Mouse (Mus musculus): ENCODE results near the gene Olfr173.

The Olfr173 gene

GRCm38 (mm10) chr16:58800168-58800567 is at the start of gene Olfr173:
Gene Olfr173, minus strand, starts transcription at chr16:58800268.
- DNase-seq (ENCODE audit: low read depth) = no peak

DNA sequence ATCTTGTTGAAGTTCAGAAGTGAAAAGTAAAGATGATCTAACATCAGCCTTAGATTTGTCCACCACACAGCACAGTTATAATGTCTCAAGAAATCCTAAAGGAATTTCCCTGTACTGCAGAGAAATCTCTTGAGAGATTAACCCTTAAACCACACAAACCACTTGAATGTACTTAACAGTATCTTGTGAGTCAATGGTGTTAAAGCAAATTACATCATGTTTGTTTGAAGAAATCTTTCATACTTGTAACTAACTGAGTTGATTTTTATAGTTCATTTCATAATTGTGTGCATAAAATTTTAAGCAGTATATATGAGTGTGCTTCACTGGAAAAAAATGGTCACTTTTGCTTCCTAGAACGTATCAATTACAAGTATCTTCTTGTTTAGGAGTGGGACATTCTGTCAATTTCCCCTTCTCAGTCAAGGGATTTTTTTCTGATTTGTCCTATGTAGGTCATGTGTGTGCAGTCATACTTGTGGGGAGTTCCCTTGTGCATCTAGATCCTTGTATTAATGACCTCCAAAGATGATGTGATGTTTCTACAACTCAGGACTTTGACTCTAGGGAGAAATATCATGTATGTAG is 26.8 kb upstream of the Olfr173 start, which contains the start of gene Olfr175-ps1:
TSS of gene Olfr175-ps1 (minus strand) at position 51 of the 588 bp plus-strand sequence.
- no peak for DNase-seq (ENCODE audit: low read depth)

GRCm38 (mm10) chr16:58763076-58763475 is 37.0 kb downstream of the Olfr173 start, which contains the start of gene Olfr172:
Gene Olfr172, minus strand, starts transcription at chr16:58763176.
- DNase-seq (ENCODE audit: low read depth) = no peak

GRCm38 (mm10) chr16:58756191-58756590 is 43.9 kb downstream of the Olfr173 start:
- DNase-seq (ENCODE audit: low read depth) = no peak

- no peak for DNase-seq (ENCODE audit: low read depth)
These were observed 48.8 kb downstream of the Olfr173 start for GRCm38 (mm10) chr16:58751314-58751713.

DNA sequence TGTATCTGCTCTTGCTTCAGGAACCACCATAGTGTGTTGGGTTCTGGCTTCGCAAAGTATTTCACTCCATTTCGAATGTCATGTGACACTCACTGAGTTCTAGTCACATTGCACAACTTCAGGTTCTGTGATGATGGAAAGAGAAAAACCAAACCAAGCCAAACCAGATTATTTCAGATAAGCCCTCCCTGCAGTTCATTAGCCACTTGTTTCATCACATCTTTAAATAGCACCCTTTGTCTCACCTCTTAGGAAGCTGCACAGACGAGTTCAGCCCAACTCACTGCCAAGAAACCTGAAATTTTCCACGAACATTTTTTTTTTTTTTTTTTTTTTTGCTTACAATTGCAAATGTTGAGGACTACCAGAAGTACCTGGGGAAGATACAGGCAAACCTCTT is 53.4 kb downstream of the Olfr173 start:
- no peak for DNase-seq (ENCODE audit: low read depth)
